Mouse (Mus musculus) ovary, adult 18-20 months (tissue): ENCODE measurements around the gene Tspyl4.

Experiments used
- DNase-seq: peaks from one replicate; pipeline ENCODE4 v3.0.0; 2022; ENCODE audit warnings: low spot score, mixed read lengths

Tspyl4 gene

DNA sequence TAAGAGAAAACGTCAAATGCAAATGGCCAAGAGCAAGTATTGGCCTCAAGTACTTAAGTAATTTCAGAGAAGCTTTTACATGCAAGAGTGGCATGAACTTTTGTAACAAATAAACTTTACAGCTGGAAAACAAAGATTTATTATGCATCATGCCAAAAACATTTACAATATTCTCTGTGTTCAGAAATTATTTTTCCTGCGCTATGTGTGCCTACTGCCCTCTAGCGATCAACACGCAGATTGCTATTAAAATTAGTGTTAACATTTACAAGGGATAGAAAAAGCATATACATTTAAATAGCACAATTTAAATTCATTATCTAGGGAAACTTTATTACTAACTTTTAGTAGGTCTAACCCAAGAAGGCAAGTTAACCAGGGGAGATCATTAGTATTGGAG lies 29.5 kb downstream of the Tspyl4 start:
- no peak for DNase-seq

GRCm38 (mm10) chr10:34327144-34327543 lies 29.9 kb downstream of the Tspyl4 start:
- no peak for DNase-seq

DNA sequence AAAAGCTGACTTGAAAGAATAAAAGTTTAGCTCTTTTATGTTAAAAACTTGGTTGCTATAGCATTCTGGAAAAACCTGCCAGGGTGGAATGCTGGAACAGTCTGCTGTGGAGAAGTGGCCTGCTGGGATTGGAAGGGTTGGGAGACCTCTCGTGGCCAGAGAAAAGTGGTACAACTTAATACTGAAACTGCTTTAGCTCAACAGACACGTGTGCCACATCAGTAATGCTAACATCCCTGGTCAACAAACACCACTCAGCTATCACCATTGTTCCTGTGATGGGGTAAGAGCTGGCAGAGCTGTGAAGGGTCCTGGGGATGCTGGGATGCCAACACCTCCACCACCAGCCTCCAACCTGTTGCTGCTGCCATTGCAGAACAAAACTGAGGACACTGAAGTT lies 31.1 kb downstream of the Tspyl4 start:
- no peak for DNase-seq

- no peak for DNase-seq
Observed at GRCm38 (mm10) chr10:34341014-34341413, 43.8 kb downstream of the Tspyl4 start.

DNA sequence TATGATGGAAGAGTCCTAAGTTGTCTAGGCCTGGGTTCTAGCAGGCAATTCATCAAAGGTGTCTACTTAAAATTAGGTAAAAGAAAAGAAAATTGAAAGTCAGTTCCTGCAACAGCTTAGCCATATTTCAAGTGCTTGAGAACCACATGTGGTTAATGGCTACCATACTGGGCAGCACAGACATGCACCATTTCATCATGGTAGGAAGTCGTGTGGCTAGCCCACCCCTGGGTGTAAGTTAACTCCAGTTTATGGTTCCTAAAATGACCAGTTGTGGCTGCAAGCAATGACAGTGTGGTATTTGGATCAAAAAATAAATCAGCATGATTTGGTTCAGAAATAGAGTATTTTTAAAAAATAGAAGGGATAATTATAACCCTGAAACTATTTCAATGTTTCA lies 44.6 kb downstream of the Tspyl4 start:
- DNase-seq = no peak
